Mouse (Mus musculus) kidney, adult 2 months (tissue): Measurements from ENCODE around the gene Tcl1b1.
"Not testable (repeated sequence)": the region's sequence is repeated elsewhere in the genome, so short reads cannot be mapped to it uniquely, and the experiment has no call there.

ENCODE experiments used
- CTCF ChIP-seq: fragments of 200-500 bp; conservative IDR thresholded peaks from 2 replicates; pipeline ENCODE4 v1.5.1; 2011; ENCODE audit warnings: low read depth, mild to moderate bottlenecking, control low read depth, low read length, moderate library complexity, mixed read lengths; ENCODE audit not compliant: insufficient read depth, insufficient read length
- POLR2A ChIP-seq: fragments of 200-500 bp; IDR thresholded peaks from one replicate; pipeline ENCODE4 v1.6.1; 2011; ENCODE audit warnings: low read depth, low read length, control low read depth

DNA sequence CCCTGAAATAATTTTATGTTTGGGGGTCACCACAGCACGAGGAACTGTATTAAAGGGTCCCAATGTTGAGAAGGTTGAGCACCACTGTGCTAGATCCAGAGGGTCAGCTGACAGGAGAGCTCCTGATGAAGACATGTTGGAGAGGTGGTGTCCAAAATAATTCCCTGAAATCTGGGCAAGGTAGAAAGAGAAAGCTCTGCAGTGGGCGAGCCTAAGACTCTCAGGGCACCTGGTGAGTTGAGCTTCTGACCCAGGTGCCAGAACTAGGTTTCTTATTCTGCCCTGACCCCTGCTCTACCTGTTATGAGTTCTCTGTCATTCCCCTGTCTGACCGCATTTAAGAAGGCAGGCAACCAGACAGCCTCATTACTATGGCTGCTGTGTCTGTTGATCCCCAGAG, 16.6 kb downstream of the Tcl1b1 start, which contains the start of gene Tcl1b5:
- TF ChIP-seq CTCF, POLR2A: not testable (repeated sequence)
